In genomic region chr2:51708701-51709100, GRCm38 (mm10) we compare ENCODE assay signal across 16 mouse cellular contexts.
DNase-seq lines count a peak whose midpoint lies in the region; ATAC-seq lines count a peak whose summit lies in the region.
"Had no signal": no experiment of that assay in that cellular context is flagged by ENCODE, and none has a peak within 500 bp of the region (broad histone marks: within the 10 kb centered on the region; RNA-seq: fewer than 3 reads in every experiment).

No protein-coding gene starts in this region.

- 79% methylated on average over 2 of the region's 2 CpGs for WGBS in hindbrain, embryonic 16.5 days

- no peak for ATAC-seq in hindbrain, embryonic 16.5 days
- ATAC-seq: midbrain, embryonic 16.5 days had no signal

- no peak overlapping the region for H3K27ac ChIP-seq in hindbrain, embryonic 16.5 days (ENCODE audit: low read depth, low read length)
- H3K27ac ChIP-seq: heart, embryonic 13.5 days; hindbrain, embryonic 12.5 days; limb, embryonic 15.5 days; stomach, embryonic 15.5 days had no signal

- H3K36me3 ChIP-seq in hindbrain, embryonic 16.5 days (ENCODE audit: control insufficient read depth, insufficient read depth, low read length), result no peaks in the 10 kb centered on the region
- H3K36me3 ChIP-seq: heart, embryonic 13.5 days; hindbrain, embryonic 12.5 days; limb, embryonic 15.5 days; stomach, embryonic 15.5 days had no signal

- no peaks in the 10 kb centered on the region; the same call in 1 of the 2 replicates for H3K4me1 ChIP-seq in hindbrain, embryonic 16.5 days (ENCODE audit: control insufficient read depth, insufficient read depth, low read depth, low read length)
- H3K4me1 ChIP-seq: hindbrain, embryonic 12.5 days; limb, embryonic 15.5 days; megakaryocyte, embryonic 14.5 days; stomach, embryonic 15.5 days had no signal

- H3K27me3 ChIP-seq in hindbrain, embryonic 16.5 days (replicated peaks; ENCODE audit: control insufficient read depth, insufficient read depth, low read length), result no peaks in the 10 kb centered on the region
- H3K27me3 ChIP-seq: heart, embryonic 13.5 days; hindbrain, embryonic 12.5 days; limb, embryonic 15.5 days; megakaryocyte, embryonic 14.5 days; stomach, embryonic 15.5 days had no signal

- no peak overlapping the region for H3K4me3 ChIP-seq in hindbrain, embryonic 16.5 days (ENCODE audit: low read length)
- H3K4me3 ChIP-seq: heart, embryonic 13.5 days; hindbrain, embryonic 12.5 days; limb, embryonic 15.5 days; megakaryocyte, embryonic 14.5 days; stomach, embryonic 15.5 days had no signal

- peak; percentile 32 for DNase-seq in adrenal gland, adult 2 months
- no peak for DNase-seq in adrenal gland, postnatal 4 days (ENCODE audit: low spot score in 2 of 2)
- peak; percentile 44 to 51 for DNase-seq in heart, adult 18-20 months
- DNase-seq in heart, postnatal 25 days (ENCODE audit: low spot score), result no peak
- DNase-seq in lung, postnatal 14 days, result peak; percentile 9
- no peak for DNase-seq in lung, adult 18-20 months
- peak; percentile 3 for DNase-seq in fat pad, adult 2 months (ENCODE audit: extremely low read depth, low read depth, low spot score)
- DNase-seq: lung, embryonic 14.5 days; thymus, adult 2 months had no signal

- no peaks in the 10 kb centered on the region for H3K9me3 ChIP-seq in hindbrain, embryonic 16.5 days (ENCODE audit: control insufficient read depth, low read length)
- H3K9me3 ChIP-seq: heart, embryonic 13.5 days; hindbrain, embryonic 12.5 days; limb, embryonic 15.5 days; stomach, embryonic 15.5 days had no signal

- no peak overlapping the region for H3K9ac ChIP-seq in hindbrain, embryonic 16.5 days (ENCODE audit: low read depth, low read length)
- H3K9ac ChIP-seq: heart, embryonic 13.5 days; hindbrain, embryonic 12.5 days; limb, embryonic 15.5 days; lung, embryonic 14.5 days; stomach, embryonic 15.5 days had no signal

- intact Hi-C loops in heart, postnatal 25 days (cut with DNase I), result no loop called here

- H3K4me2 ChIP-seq in hindbrain, embryonic 16.5 days (ENCODE audit: low read length), result no peak overlapping the region
- H3K4me2 ChIP-seq: heart, embryonic 13.5 days; hindbrain, embryonic 12.5 days; limb, embryonic 15.5 days; lung, embryonic 14.5 days; stomach, embryonic 15.5 days had no signal

Comparison
In these comparisons a context has a peak if more than half of its experiments do, and no peak if none do; other contexts are left out.
1. DNase-seq: peak in adrenal gland, adult 2 months (single experiment), heart, adult 18-20 months (2 of 2), lung, postnatal 14 days (single experiment) and fat pad, adult 2 months (single experiment); none in adrenal gland, postnatal 4 days (0 of 2), heart, postnatal 25 days (single experiment) and lung, adult 18-20 months (0 of 2).